ENCODE assay signal across 12 mouse cellular contexts in the genomic region with DNA sequence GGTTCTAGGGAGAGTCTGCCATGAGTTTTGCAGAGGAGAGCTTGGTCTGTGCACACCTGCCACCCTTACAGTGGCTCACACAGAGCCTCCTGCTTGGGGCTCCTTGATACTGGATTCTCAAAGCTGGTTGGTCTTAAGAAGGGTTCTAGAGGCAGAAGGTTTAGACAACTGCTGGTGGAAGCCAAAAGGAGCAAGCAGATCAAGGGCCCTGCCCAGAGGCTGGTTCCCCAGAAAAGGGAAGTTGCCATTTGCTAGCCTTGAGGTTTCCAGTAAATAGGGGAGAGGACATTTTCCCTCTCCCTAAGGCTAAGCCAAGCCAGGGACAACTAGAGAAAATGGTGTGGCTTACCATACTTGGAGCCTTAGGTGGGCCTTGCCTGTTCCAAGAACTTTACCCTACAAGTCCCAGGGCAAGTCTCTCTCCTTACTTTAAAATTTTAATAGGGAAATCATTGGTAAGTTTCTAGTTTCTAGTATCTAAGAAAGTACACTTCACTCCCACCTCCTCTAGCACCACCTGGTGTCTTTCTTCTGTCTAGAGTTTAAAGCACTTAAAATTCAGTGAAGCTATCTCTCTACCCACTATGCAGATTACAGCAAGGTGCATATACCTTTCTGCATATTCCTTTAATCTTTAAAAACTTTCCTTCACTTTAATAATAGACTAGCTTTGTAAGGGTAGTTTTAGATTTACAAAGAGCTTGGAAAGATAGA. TPM values are rescaled to one million over a fixed set of nuclear protein-coding genes. Genes with fewer than 3 reads are reported as not detected.
DNase-seq lines count a peak whose midpoint lies in the region; ATAC-seq and TF ChIP-seq lines count a peak whose summit lies in the region.
"Had no signal": no experiment of that assay in that cellular context is flagged by ENCODE, and none has a peak within 500 bp of the region (broad histone marks: within the 10 kb centered on the region; RNA-seq: fewer than 3 reads in every experiment).

No protein-coding gene starts in this region.

- no peaks in the 10 kb centered on the region for H3K9me3 ChIP-seq in heart, postnatal 0 days (replicated peaks; ENCODE audit: control insufficient read depth, low read length)
- H3K9me3 ChIP-seq in heart, embryonic 10.5 days = no peaks in the 10 kb centered on the region
- H3K9me3 ChIP-seq in stomach, postnatal 0 days (ENCODE audit: control insufficient read depth, low read length) = no peaks in the 10 kb centered on the region
- H3K9me3 ChIP-seq: liver, embryonic 15.5 days; neural tube, embryonic 15.5 days had no signal

- H3K36me3 ChIP-seq in heart, postnatal 0 days (replicated peaks; ENCODE audit: control insufficient read depth, insufficient read depth, low read length) = no peaks in the 10 kb centered on the region
- no peaks in the 10 kb centered on the region for H3K36me3 ChIP-seq in heart, embryonic 10.5 days
- no peaks in the 10 kb centered on the region for H3K36me3 ChIP-seq in stomach, postnatal 0 days (ENCODE audit: control insufficient read depth, insufficient read depth, low read length)
- H3K36me3 ChIP-seq: liver, embryonic 15.5 days; neural tube, embryonic 15.5 days had no signal

- no peaks in the 10 kb centered on the region for H3K4me1 ChIP-seq in heart, postnatal 0 days (ENCODE audit: control insufficient read depth, insufficient read depth)
- no peaks in the 10 kb centered on the region for H3K4me1 ChIP-seq in heart, embryonic 10.5 days
- H3K4me1 ChIP-seq in embryonic fibroblast, embryonic 13.5 days (ENCODE audit: control insufficient read depth, insufficient read depth, low read length) = peaks cover 12% of the 10 kb centered on the region
- H3K4me1 ChIP-seq in stomach, postnatal 0 days (replicated peaks; ENCODE audit: control insufficient read depth, insufficient read depth) = no peaks in the 10 kb centered on the region; the same call in 1 of the 2 replicates
- no peaks in the 10 kb centered on the region for H3K4me1 ChIP-seq in cerebellum, adult 2 months (ENCODE audit: control insufficient read depth, insufficient read depth, low read length)
- H3K4me1 ChIP-seq: liver, embryonic 15.5 days had no signal

- TF ChIP-seq POLR2A in embryonic fibroblast, embryonic 13.5 days (IDR thresholded peaks at IDR 0.05; ENCODE audit: low read depth, low read length) = no peak
- no peak for TF ChIP-seq POLR2A in cerebellum, adult 2 months (IDR thresholded peaks at IDR 0.05; ENCODE audit: borderline replicate concordance, insufficient read depth, low read length)

- no peak for DNase-seq in heart, postnatal 0 days (ENCODE audit: low spot score)
- DNase-seq in heart, embryonic 10.5 days (ENCODE audit: low spot score) = no peak
- peak; percentile 7 for DNase-seq in thymus, postnatal 0 days (ENCODE audit: low spot score)
- DNase-seq in thymus, postnatal 25 days = no peak
- peak; percentile 12 for DNase-seq in stomach, postnatal 0 days (ENCODE audit: low spot score)
- DNase-seq in cerebellum, adult 2 months = no peak
- DNase-seq: midbrain, embryonic 14.5 days had no signal

- TF ChIP-seq EP300 in heart, postnatal 0 days (IDR thresholded peaks at IDR 0.05; ENCODE audit: low read depth) = no peak
- TF ChIP-seq EP300 in stomach, postnatal 0 days (optimal IDR thresholded peaks at IDR 0.05) = no peak

- no peak overlapping the region for H3K4me3 ChIP-seq in heart, postnatal 0 days (ENCODE audit: low read depth, low read length)
- H3K4me3 ChIP-seq in heart, embryonic 10.5 days = no peak overlapping the region
- H3K4me3 ChIP-seq in embryonic fibroblast, embryonic 13.5 days (ENCODE audit: insufficient read depth, low read length) = no peak overlapping the region
- no peak overlapping the region for H3K4me3 ChIP-seq in stomach, postnatal 0 days (ENCODE audit: low read depth, low read length)
- H3K4me3 ChIP-seq in cerebellum, adult 2 months (replicated peaks; ENCODE audit: insufficient read depth, low read depth, low read length) = no peak overlapping the region
- H3K4me3 ChIP-seq: liver, embryonic 15.5 days; neural tube, embryonic 15.5 days had no signal

- no peak overlapping the region for H3K4me2 ChIP-seq in heart, postnatal 0 days (ENCODE audit: low read depth, low read length)
- no peak overlapping the region for H3K4me2 ChIP-seq in stomach, postnatal 0 days (replicated peaks; ENCODE audit: low read depth)
- H3K4me2 ChIP-seq: liver, embryonic 15.5 days; neural tube, embryonic 15.5 days had no signal

- no peak for ATAC-seq in heart, postnatal 0 days (ENCODE audit: insufficient read depth, low read depth)
- no peak for ATAC-seq in stomach, postnatal 0 days (ENCODE audit: low FRiP score, low TSS enrichment)
- no peak for ATAC-seq in megakaryocyte-erythroid progenitor cell, adult 5-6 weeks (replicated peaks; ENCODE audit: low FRiP score, low TSS enrichment, poor library complexity, severe bottlenecking)
- ATAC-seq: hindbrain, embryonic 16.5 days had no signal

- peak; percentile 12; the same call in 1 of the 2 replicates for TF ChIP-seq CTCF in heart, postnatal 0 days (IDR thresholded peaks at IDR 0.05; ENCODE audit: low read depth)
- TF ChIP-seq CTCF in embryonic fibroblast, embryonic 13.5 days (IDR thresholded peaks at IDR 0.05; ENCODE audit: borderline replicate concordance, insufficient read depth, low read length) = no peak
- peak; percentile 59 for TF ChIP-seq CTCF in stomach, postnatal 0 days (IDR thresholded peaks at IDR 0.05; ENCODE audit: low read depth)
- no peak for TF ChIP-seq CTCF in cerebellum, adult 2 months (IDR thresholded peaks at IDR 0.05; ENCODE audit: borderline replicate concordance, insufficient read depth, low read depth, low read length)

- no peak overlapping the region for H3K27ac ChIP-seq in heart, postnatal 0 days (ENCODE audit: low read depth)
- H3K27ac ChIP-seq in heart, embryonic 10.5 days = no peak overlapping the region
- peak overlapping the region; percentile 70; the same call in 1 of the 2 replicates for H3K27ac ChIP-seq in embryonic fibroblast, embryonic 13.5 days (ENCODE audit: insufficient read depth, low read length)
- H3K27ac ChIP-seq in stomach, postnatal 0 days (replicated peaks) = no peak overlapping the region
- no peak overlapping the region for H3K27ac ChIP-seq in cerebellum, adult 2 months (ENCODE audit: insufficient read depth, low read length)
- H3K27ac ChIP-seq: liver, embryonic 15.5 days; neural tube, embryonic 15.5 days had no signal

- H3K27me3 ChIP-seq in heart, postnatal 0 days (ENCODE audit: control insufficient read depth, insufficient read depth, low read length) = no peaks in the 10 kb centered on the region
- H3K27me3 ChIP-seq in heart, embryonic 10.5 days (ENCODE audit: insufficient read depth, poor library complexity, severe bottlenecking) = no peaks in the 10 kb centered on the region
- H3K27me3 ChIP-seq in stomach, postnatal 0 days (ENCODE audit: control insufficient read depth, insufficient read depth, low read length) = no peaks in the 10 kb centered on the region
- no peaks in the 10 kb centered on the region for H3K27me3 ChIP-seq in cerebellum, adult 2 months (ENCODE audit: control insufficient read depth, insufficient read depth, low read length)
- H3K27me3 ChIP-seq: liver, embryonic 15.5 days; neural tube, embryonic 15.5 days had no signal

- H3K9ac ChIP-seq in heart, postnatal 0 days (replicated peaks; ENCODE audit: low read depth, low read length) = no peak overlapping the region
- H3K9ac ChIP-seq in stomach, postnatal 0 days (ENCODE audit: low read length) = no peak overlapping the region
- H3K9ac ChIP-seq: liver, embryonic 15.5 days; neural tube, embryonic 15.5 days had no signal

RNA-seq across cellular contexts. Expression of gene Metrnl, which starts 42.7 kb away (rescaled TPM):
- 16.1 and 27.9 TPM in 2 replicates for total RNA-seq in heart, postnatal 0 days (2014; rRNA removed; ENCODE audit: low replicate concordance)
- polyA plus RNA-seq in heart, postnatal 0 days (2015; fragmentation: Nextera tagmentation; extraction: Ambion mirVana) = 17.3 and 20.7 TPM in 2 replicates
- 6.3 and 6.4 TPM in 2 replicates for polyA plus RNA-seq in heart, embryonic 10.5 days (2016; fragmentation: Nextera tagmentation; extraction: Ambion mirVana)
- polyA plus RNA-seq in thymus, postnatal 0 days (2015; fragmentation: Nextera tagmentation; extraction: Ambion mirVana) = 6.6 and 7.0 TPM in 2 replicates
- polyA plus RNA-seq in embryonic fibroblast, embryonic 13.5 days (2011; ENCODE audit: insufficient read length, low read depth, missing spikeins) = 26.3 and 29.4 TPM in 2 replicates
- polyA plus RNA-seq in stomach, postnatal 0 days (2015; fragmentation: Nextera tagmentation; extraction: Ambion mirVana) = 62.4 and 67.3 TPM in 2 replicates
- total RNA-seq in megakaryocyte-erythroid progenitor cell, adult 5-6 weeks (2014; fragmentation: Nextera tagmentation) = not detected in 2 replicates
- total RNA-seq in megakaryocyte-erythroid progenitor cell, adult 5-6 weeks (2017) = 1.6 TPM in 1 of 2 replicates, not detected in the other
- 10.8 and 13.2 TPM in 2 replicates for polyA plus RNA-seq in cerebellum, adult 2 months (2012; rRNA removed)

Comparison
In these comparisons a context has a peak if more than half of its experiments do, and no peak if none do; other contexts are left out.
1. DNase-seq: peak in thymus, postnatal 0 days (single experiment) and stomach, postnatal 0 days (single experiment); none in heart, postnatal 0 days (single experiment), heart, embryonic 10.5 days (single experiment), thymus, postnatal 25 days (single experiment) and cerebellum, adult 2 months (0 of 2).
2. CTCF ChIP-seq: peak in heart, postnatal 0 days (single experiment) and stomach, postnatal 0 days (single experiment); none in embryonic fibroblast, embryonic 13.5 days (single experiment) and cerebellum, adult 2 months (single experiment).